Mouse (Mus musculus): ENCODE data around the gene Cnot2. TPM values are rescaled to one million over a fixed set of nuclear protein-coding genes. Genes with fewer than 3 reads are reported as not detected.
A peak's percentile ranks its signal among the peaks of the same experiment; 100 is the strongest.

Gene Cnot2
- total RNA-seq, 1 experiment from 2014 or later = 72.5 TPM

DNA sequence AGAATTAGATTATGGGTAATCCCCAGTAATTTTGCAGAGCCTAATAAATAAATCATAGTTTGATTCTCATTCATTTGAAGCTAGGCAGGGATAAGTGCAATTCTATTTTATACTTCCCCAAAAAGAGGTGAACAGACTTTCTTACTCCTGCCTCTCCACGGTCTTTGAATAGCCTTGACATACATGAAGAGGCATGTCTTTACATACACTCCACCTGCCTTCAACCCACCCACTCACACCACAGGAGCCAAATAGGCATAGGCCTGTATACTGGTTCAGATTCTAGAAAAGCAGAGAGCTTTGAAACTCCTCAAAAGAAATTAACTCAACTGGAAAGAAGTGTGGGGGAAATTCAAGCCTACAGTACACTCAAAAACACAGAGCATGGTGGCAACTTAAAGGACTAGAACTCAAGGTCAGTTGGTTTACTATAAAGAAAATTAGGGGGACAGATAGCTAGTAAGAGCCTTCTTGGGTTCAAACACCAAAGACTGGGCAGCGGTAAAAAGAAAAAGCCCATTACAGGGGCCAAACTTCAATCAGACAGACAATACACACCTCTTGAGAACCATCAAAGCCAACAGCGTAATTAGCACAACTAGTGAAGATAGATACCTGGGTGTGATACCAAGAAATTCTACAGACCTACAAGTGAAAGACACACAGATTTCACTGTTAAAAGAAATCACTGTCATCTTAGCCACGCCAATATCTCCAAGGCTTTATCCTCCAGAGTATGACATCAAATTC lies 18.4 kb downstream of the Cnot2 start:
- no peak for DNase-seq

DNA sequence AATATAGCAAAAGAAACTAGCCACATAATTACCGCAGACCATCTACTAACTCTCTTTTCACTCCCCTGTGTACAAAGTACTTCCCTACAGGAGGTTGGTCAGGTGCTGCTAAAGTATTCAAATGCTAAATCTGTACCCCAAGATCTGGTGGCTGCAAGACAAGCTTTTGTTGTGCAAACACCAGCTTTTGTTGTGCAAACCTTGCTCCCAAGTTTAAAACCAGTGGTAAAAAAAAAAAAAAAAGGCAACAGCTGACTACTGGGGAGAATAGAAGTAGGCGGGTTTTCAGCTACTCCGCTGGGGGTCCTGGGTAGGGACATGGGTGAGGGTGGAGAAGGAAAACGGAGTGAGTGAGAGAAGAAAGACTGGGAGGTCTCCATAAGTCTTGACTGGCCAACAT lies 19.1 kb downstream of the Cnot2 start:
- no peak for DNase-seq

DNA sequence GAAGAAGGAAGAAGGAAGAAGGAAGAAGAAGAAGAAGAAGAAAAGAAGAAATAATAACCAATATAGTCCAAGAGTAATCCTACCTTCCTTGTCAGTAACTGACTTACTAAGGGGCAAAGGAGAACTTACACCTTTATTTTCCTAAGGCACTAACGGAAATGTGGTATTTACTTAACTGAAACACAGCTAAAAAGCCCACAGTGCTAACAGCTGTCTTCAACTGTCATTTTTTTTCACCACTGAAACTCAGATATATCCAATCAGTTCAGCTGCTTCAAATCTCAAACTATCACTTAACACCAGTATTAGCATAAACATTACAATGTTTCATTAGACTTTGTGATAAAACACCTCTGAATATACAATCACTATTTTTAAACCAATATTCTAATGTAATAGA lies 22.1 kb downstream of the Cnot2 start:
- no peak for DNase-seq

DNA sequence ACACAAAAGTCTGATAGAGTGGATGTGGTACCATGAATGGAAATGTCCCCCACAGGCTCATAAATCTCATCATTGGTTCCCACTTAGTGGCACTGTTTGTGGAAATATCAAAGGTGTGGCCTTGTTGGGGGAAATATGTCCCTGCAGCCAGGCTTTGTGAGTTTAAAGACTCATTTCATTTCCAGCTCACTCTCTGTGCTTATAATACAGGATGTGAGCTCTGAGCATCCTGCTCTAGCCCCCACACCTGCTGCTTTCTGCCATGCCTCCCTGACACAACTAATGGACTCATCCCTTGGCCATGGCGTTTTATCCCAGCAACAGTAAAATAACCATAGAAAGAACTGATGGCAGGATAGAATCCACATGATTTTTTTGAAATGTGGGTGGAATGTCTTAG lies 24.1 kb downstream of the Cnot2 start:
- no peak for DNase-seq

DNA sequence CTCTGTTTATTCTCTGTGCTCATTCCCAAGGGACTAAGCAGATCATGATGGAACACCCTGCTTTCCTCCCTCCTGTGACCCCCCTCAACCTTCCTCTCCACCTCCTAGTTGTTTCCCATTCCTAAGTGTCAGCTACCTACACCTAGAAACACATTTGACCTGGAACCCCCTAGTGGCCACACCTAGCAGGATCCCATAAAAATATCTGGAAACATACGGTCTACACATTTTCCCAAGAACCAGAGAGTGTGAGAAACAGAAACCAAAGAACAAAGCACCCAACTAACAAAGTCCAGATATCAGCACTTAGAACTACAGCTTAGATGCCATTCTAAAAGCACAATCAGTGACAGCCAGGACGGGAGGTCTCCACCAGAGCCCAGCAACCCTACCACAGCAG lies 26.9 kb downstream of the Cnot2 start:
- DNase-seq = no peak

DNA sequence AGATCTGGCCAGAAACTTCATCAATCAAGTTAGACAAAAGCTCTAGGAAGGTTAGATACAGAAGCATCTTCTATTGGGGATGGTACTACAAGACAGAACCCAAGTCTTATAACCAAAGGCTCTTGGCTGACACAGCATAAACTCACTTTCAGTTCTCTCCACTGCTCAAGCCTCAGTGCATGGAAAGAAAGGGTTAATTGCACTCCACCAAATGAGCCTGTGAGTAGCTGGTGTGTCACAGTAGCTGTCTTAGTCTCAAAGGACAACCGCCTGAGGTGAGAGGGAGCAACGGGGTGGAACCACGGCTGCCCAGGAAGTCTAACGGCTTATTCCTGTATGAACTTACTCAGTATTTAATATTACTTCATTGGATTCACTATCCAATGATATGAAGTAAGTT lies 33.4 kb downstream of the Cnot2 start:
- no peak for DNase-seq

DNA sequence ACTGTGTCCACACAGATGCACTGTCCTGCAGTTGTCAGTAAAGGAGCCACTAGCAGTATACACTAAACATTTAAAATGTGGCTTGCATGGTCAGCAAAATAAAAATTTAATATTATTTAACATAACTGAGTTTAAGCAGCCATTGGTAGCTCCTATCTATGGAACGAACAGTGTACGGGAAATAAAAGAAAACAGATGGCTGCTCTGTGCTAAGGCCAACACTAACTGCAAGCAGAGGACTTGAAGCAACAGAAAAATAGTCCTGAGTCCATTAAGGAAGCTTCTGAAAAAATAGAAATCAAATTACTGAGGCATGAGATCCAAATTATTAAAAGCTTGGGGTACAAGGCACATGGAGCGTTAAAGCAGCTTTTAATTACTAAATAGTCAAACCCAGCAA lies 35.1 kb downstream of the Cnot2 start:
- no peak for DNase-seq

DNA sequence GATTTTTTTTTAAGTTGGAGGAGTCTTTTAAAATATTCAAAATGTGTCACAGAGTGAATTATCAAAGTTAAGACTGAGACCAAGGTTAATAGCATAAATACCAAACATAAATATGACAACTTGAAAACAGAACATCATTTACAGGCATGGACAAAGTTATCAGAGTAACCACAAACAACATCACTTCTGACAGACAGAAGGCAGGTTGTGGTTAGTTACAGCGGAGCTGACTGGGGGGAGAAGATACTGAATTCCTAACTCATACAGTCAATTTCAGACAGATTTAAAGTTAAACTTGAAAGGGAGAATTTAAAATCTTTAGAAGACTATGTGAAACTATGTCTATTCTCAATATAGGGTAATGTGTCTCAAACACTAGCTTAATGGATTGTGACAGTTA lies 38.2 kb downstream of the Cnot2 start:
- no peak for DNase-seq

DNA sequence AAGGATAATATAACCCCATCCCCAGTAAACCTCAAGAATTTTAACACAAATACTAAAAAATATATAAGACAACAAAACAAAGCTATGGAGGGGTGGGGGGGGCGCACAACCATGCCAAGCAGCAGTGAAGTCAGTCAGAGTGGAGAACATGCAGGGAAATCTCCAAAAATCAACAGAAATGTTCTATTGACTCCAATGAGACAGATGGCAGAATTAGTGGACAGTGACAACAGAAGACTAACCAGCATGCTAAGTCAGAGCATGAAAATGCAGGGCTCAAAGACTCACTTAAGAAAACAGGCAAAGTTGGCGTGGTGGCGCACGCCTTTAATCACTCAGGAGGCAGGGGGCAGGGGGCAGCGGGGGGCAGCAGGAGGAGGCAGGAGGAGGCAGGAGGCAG lies 40.6 kb downstream of the Cnot2 start:
- no peak for DNase-seq

DNA sequence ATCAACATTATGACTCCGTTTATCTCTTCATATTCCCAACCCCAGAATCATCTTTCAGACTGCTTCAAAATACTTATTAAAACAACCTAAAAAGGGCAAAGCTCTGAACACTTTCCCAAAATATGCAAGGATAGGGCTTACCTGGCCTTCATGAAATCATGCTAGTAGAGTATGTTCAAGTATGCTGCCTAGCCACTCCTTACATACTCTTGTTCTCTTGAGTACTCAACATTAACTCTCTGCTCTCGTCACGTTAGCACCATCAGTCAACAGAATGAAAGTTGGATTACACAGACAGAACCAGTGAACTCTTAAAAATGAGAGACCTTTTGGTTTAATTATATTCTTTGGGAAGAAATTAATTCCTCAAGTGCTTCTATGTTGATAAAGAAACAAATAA lies 43.8 kb downstream of the Cnot2 start:
- no peak for DNase-seq

DNA sequence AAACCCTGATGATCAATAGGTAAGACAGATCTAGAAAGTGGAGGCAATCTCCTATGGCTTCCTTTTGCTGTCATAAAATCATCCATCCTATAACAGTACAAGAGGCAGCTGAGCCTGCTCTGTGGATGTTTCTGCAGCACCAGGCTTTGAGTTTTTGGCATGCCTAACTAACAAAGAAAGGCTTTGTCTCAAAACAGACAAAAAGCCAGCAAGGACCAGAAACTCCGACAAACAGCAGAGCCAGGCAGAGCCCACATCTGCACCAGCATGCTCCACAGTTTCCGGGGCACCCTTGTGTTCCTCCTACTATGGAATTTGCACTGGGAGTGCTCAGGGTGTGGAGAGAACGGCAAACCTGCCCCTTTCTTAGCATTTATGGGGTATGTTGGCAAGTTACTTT lies 47.0 kb downstream of the Cnot2 start:
- no peak for DNase-seq

DNA sequence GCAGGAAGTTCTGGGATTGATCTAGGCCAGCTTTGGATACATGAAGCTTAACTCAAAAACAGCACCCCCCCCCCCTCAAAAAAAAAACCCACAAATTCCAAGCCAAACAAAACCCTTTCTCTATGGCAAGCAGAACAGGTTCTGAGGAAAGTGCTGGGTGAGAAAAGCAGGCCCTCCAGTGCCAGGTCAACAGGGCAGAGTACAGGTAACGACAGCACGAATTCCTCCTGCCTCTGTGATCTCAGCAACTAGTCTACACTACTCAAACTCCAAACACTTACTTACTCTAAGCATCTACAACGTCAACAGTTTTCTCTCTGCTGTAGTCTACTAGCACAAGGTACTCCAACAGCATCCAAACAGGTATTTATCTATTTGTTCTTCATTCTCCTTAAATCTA lies 48.8 kb downstream of the Cnot2 start:
- DNase-seq = no peak

DNA sequence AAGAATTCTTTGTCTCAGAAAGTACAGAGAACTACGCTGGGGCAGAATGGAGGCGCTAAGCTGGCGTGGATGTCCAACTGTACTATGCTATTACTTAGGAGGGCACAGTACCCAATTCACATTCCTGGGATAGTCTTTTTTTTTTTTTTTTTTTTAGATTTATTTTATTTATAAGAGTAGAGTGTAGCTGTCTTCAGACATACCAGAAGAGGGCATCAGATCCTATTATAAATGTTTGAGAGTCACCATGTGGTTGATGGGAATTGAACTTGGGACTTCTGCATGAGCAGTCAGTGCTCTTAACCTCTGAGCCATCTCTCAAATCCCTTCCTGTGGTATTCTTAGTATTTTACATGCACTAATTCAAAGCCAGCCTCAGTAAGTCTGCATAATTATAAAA lies 50.2 kb downstream of the Cnot2 start:
- no peak for DNase-seq

DNA sequence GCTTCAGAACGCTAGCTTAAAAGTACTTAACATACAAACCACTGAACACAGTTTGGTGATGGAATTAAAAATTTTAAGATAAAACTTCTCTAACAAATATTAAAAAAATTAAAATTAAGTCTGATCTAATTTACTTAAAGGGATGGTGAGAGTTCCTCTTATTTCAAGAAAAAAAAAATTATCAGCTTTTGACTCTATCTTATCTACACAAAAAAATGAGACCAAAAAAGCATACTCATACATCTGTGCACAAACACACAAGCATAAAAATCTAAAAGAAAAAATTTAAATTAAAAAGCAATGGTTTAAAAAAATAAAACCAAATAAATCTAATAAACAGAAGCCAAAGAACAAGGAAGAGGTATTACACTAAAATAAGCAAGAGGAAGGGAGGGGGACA lies 61.7 kb downstream of the Cnot2 start:
- DNase-seq = no peak

DNA sequence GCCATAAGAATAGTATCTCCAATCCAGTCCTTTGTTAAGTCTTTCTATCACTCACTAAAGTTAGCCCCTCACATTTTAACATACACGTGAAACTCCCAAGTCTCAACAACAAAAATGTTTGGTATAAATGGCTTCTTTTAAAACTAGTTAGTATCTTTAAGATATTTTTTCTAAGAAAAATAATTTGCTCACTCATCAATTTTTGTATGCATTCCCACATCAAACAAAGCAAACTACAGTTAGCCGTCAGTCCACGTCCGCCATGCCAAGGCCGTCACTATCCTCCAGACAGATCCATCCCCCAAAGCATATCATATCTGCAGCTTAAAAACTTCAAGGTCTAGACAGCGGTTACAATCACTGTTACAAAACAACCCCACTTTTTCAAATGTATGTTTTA lies 65.7 kb downstream of the Cnot2 start:
- DNase-seq = no peak

DNA sequence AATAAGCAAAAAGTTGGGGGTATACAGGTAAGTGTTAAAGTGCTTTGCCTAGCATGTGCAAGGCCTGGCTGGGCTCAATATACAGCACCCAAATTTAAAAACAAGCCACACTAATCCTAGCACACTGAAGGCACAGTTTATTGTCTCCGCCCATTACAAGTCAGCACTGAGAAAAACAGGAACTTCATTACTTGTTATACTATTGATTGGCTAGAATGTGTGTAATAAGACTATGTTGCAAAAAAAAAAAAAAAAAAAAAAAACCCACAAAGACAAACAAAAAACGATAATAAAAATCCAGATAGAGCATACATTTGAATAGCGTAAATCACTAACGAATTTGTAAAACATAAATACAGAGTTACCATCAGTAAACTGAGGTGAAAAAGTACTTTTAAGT lies 66.2 kb downstream of the Cnot2 start:
- no peak for DNase-seq

DNA sequence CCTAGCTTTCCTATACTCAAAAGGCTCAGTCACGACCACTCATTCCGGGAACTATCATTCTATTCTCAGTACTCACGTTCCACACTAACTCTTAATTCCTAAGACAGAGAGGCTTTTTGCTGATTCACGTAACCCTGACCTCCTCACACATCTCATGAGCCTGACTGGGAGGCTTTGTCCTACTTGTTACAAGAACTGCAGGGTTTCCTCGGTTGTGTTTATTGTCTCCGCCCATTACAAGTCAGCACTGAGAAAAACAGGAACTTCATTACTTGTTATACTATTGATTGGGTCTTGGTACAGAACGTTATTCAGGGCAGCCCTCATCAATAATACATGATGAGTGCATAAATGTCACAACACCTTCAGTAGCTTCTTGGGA lies 68.1 kb downstream of the Cnot2 start:
- DNase-seq = peak; percentile 5

DNA sequence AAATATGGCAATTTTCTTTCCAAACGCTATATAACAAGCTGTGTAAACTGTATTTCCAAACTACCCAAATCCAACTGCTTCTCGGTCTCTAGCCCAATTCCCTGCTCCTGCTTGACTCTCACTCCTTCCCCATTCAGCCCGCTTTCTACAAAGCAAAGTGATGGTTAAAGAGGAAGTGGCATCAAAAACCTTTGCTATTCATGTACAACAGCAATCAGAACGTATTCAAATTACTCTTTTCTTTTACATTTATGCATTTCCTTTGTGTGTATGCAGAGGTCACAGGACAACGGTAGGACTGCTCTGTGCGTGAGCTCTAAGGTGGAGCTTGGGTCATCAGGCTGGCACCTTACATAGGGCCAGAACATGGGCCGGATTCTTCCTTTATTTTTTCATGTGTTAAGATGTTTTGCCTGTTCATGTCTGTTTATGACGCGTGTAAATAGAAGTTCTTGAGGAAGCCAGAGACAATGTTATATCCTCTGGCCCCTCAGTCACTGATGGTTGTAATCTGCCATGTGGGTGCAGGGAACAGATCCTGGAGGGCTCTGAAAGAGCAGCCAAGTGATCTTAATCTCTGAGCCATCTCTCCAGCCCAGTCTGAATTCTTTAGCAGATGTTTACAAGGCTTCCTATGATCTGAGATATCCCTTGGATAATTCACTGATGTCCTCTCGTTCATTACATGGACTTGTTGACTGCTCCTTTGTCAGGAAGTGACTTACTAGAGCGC lies 68.6 kb downstream of the Cnot2 start:
- DNase-seq = no peak

DNA sequence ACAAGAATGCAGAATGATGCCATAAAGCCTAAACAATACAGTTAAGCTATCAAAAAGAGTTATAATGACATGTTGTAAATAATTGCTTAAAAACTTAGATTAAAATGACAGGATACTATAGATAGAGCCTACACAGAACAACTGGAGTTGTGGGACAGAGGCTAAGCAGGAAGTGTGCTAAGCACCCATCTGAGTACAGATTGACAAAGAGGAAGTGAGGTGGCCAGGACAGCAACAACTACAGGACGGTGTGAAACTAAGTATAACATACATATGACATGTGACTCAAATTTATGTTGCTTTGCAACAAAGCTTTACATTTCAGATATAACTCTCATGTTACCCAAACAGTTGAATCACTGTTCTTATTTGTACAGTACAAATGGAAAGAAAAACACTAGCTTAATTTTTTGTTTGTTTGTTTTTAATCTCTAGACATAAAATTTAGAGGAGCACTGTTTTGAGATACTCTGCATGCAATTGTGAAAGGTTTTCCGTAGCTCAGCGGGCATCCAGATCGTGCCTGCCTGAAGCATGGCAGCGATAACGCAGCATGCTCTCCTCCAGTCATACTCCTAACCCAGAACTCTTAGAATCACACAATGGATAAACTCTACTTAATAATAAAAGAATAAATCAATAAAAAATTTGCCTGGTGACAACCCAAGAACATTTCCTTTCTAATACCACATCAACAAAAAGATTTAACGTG lies 75.9 kb downstream of the Cnot2 start:
- no peak for DNase-seq

DNA sequence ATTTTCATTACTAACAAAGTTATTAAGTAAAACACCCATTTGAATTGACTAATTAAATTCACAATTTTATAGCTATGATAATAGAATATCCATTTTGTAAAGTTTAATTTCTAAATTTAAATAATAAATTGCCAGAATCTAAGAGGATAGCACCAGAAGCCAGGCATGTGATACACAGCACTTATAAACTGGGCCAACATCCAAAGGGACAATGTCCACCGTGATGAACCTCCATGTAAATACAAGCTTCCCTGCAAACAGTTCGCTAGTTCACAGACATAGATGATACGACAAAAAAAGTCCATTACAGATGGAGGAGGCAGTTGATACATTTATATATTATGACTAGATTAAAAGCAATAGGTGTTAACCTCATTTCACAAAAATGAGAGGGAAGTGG lies 88.5 kb downstream of the Cnot2 start:
- DNase-seq = no peak

DNA sequence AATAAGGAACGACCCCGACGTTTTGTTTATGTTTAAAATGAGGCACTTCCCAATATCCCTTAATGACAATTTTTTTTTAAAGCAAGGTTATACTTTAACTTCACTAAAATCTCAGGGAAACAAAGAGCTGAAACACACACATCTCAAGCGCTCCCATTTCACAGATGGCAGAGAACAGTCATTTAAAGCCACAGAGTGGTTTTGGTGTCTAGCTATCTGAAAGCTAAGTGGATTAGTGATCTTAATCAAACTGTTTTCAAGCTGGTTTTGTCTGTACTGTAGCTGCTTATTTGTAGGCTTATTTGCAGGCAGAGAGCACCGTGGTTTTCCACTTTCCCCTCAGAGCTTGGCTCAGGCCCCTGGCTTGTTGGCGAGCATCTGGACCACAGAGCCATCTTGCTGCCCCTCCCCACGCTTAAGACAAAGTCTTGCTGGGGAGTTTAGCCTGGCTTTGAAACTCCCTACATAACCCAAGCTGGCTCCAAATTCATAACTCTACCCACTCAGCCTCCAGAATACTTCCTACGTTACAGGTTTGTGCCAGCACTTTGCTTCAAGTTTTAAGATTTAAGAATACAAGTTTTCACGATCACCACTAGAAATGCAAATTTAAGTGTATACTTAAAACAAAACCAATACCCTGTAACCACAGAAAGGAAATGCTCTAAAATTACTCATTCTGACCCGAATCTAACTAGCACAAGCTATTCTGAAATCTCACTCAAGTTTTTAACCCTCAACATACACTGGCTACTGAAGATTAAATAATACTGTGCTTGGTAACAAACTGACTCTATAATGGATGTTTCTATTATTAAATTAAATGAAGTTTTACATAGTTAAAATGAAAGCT lies 94.2 kb downstream of the Cnot2 start:
- DNase-seq = no peak

DNA sequence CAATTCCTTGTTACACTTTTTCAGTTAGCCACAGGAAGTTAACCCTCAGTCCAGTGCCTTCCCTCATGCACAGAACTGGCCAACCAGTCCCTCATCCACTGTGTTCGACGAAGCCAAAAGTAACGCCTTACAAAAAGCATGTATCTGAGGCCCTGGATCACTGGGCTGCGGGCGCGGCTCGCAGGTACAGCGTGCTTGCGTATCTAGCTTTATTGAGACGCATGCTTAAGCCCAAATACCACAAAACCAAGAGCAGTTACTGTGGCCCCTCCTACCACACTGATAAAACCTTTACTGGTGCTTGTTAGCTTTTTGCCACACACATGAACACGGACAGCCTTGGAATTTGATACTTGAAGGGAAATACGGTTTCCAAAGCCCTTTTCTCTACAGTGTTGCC lies 99.4 kb downstream of the Cnot2 start:
- DNase-seq = no peak

DNA sequence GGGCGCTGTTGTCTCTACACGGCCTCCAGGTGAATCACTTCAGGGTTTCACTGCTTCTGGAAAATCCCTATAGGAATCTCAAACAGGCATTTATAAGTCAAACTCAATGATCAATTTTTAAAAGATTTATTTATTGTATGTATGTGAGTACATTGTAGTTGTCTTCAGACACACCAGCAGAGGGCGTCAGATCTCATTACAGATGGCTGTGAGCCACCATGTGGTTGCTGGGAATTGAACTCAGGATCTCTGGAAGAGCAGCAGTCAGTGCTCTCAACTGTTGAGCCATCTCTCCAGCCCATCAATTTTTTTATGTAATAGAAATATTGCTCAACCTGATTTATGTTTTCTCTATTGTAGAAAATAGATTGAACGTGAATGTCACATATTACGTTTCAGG lies 100.3 kb downstream of the Cnot2 start:
- no peak for DNase-seq

Measured in adrenal gland, postnatal 14 days (tissue).